9 mouse cellular contexts compared by ENCODE assay signal in the genomic region with DNA sequence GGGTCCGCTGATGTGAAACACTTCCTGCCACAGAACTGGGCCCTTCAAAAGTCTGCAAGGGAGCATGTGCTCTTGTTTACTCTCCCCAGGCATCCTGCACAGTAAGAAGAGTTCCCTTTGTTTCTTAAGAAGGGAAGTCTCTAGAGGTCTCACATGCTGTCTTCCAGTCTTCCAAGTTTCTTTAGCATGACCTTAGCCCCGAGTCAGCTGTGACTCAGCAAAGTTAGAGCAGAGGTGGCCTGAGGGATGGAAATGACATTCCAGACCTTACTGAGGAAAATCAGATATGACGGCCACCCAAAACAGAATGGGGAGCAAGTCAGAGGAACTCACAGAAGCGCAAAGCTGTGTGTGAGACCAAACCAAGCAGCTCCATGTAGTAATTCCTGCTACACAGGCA. TPM values are rescaled to one million over a fixed set of nuclear protein-coding genes. Genes with fewer than 3 reads are reported as not detected.
A peak's percentile ranks its signal among the peaks of the same experiment; 100 is the strongest.
DNase-seq lines count a peak whose midpoint lies in the region; ATAC-seq and TF ChIP-seq lines count a peak whose summit lies in the region.
"Had no signal": no experiment of that assay in that cellular context is flagged by ENCODE, and none has a peak within 500 bp of the region (broad histone marks: within the 10 kb centered on the region; RNA-seq: fewer than 3 reads in every experiment).

No protein-coding gene starts in this region.

- H3K27ac ChIP-seq in left cerebral cortex, adult 2 months, result peak overlapping the region; percentile 79
- peak overlapping the region; percentile 63 for H3K27ac ChIP-seq in embryonic facial prominence, embryonic 13.5 days
- peak overlapping the region; percentile 46; the same call in 1 of the 2 replicates for H3K27ac ChIP-seq in heart, postnatal 0 days (ENCODE audit: low read depth)
- H3K27ac ChIP-seq: neural tube, embryonic 12.5 days had no signal

- peaks cover 39% of the 10 kb centered on the region for H3K4me1 ChIP-seq in embryonic facial prominence, embryonic 13.5 days
- peaks cover 17% of the 10 kb centered on the region for H3K4me1 ChIP-seq in heart, postnatal 0 days (ENCODE audit: control insufficient read depth, insufficient read depth)

- ATAC-seq in embryonic facial prominence, embryonic 13.5 days (ENCODE audit: insufficient number of reproducible peaks, insufficient read depth, low FRiP score, low TSS enrichment, low read depth), result 0 out of 2 replicates have a peak, but pooled peaks have one; percentile 23
- ATAC-seq in heart, postnatal 0 days (ENCODE audit: insufficient read depth, low read depth), result peak; percentile 33
- ATAC-seq: Patski had no signal

- no peak overlapping the region for H3K4me3 ChIP-seq in left cerebral cortex, adult 2 months
- no peak overlapping the region for H3K4me3 ChIP-seq in embryonic facial prominence, embryonic 13.5 days
- no peak overlapping the region for H3K4me3 ChIP-seq in heart, postnatal 0 days (ENCODE audit: low read depth, low read length)
- no peak overlapping the region for H3K4me3 ChIP-seq in myocyte
- H3K4me3 ChIP-seq: neural tube, embryonic 12.5 days had no signal

- DNase-seq in left cerebral cortex, adult 2 months (ENCODE audit: extremely low spot score in 1 of 2, low spot score in 2 of 2), result no peak
- DNase-seq in left cerebral cortex, adult 18-20 months (ENCODE audit: low spot score in 2 of 2), result no peak
- DNase-seq in heart, postnatal 0 days (ENCODE audit: low spot score), result no peak
- no peak for DNase-seq in cerebellum, postnatal 14 days
- DNase-seq in thymus, postnatal 14 days, result no peak

- no peaks in the 10 kb centered on the region for H3K9me3 ChIP-seq in embryonic facial prominence, embryonic 13.5 days
- H3K9me3 ChIP-seq in heart, postnatal 0 days (replicated peaks; ENCODE audit: control insufficient read depth, low read length), result no peaks in the 10 kb centered on the region
- H3K9me3 ChIP-seq: neural tube, embryonic 12.5 days had no signal

- 25% methylated on average over 4 of the region's 4 CpGs for WGBS in embryonic facial prominence, embryonic 13.5 days
- WGBS in heart, postnatal 0 days, result 40% methylated on average over 4 of the region's 4 CpGs

- H3ac ChIP-seq in myocyte (ENCODE audit: control insufficient read depth, insufficient read length), result no peak overlapping the region

- TF ChIP-seq EP300 in heart, postnatal 0 days (IDR thresholded peaks at IDR 0.05; ENCODE audit: low read depth), result no peak

- peaks cover 11% of the 10 kb centered on the region for H3K36me3 ChIP-seq in embryonic facial prominence, embryonic 13.5 days
- H3K36me3 ChIP-seq in heart, postnatal 0 days (replicated peaks; ENCODE audit: control insufficient read depth, insufficient read depth, low read length), result 0 out of 2 replicates have a peak, but pooled peaks cover 4% of the 10 kb centered on the region
- no peaks in the 10 kb centered on the region for H3K36me3 ChIP-seq in myocyte (ENCODE audit: control insufficient read depth, insufficient read depth)

- no peak overlapping the region for H3K4me2 ChIP-seq in embryonic facial prominence, embryonic 13.5 days
- no peak overlapping the region for H3K4me2 ChIP-seq in heart, postnatal 0 days (ENCODE audit: low read depth, low read length)
- H3K4me2 ChIP-seq in myocyte (ENCODE audit: low read depth), result peak overlapping the region; percentile 94
- H3K4me2 ChIP-seq: neural tube, embryonic 12.5 days had no signal

- H3K27me3 ChIP-seq in embryonic facial prominence, embryonic 13.5 days, result no peaks in the 10 kb centered on the region
- H3K27me3 ChIP-seq in heart, postnatal 0 days (ENCODE audit: control insufficient read depth, insufficient read depth, low read length), result no peaks in the 10 kb centered on the region
- no peaks in the 10 kb centered on the region for H3K27me3 ChIP-seq in myocyte (ENCODE audit: control insufficient read depth, insufficient read depth, insufficient read length)
- H3K27me3 ChIP-seq: neural tube, embryonic 12.5 days; Patski had no signal

- intact Hi-C loops in left cerebral cortex, adult 2 months (cut with DNase I), result no loop called here

- TF ChIP-seq POLR2A in myocyte (IDR thresholded peaks at IDR 0.05; ENCODE audit: insufficient read length, low read depth), result no peak

- TF ChIP-seq CTCF in left cerebral cortex, adult 2 months (IDR thresholded peaks at IDR 0.05), result no peak
- no peak for TF ChIP-seq CTCF in heart, postnatal 0 days (IDR thresholded peaks at IDR 0.05; ENCODE audit: low read depth)

- H3K9ac ChIP-seq in embryonic facial prominence, embryonic 13.5 days, result no peak overlapping the region; the same call in 1 of the 2 replicates
- H3K9ac ChIP-seq in heart, postnatal 0 days (replicated peaks; ENCODE audit: low read depth, low read length), result no peak overlapping the region
- H3K9ac ChIP-seq: neural tube, embryonic 12.5 days had no signal

- peaks cover 86% of the 10 kb centered on the region for H3K79me2 ChIP-seq in myocyte (ENCODE audit: control insufficient read depth, insufficient read depth)

TF ChIP-seq in myocyte, 11 proteins besides CTCF, POLR2A, EP300 and RAD21:
- no peak for TF ChIP-seq TCF12 (IDR thresholded peaks at IDR 0.05; ENCODE audit: insufficient read depth, poor library complexity, severe bottlenecking)
- no peak for TF ChIP-seq E2F4 (IDR thresholded peaks at IDR 0.05; ENCODE audit: insufficient read depth)
- TF ChIP-seq SRF (IDR thresholded peaks at IDR 0.05; ENCODE audit: control insufficient read depth, insufficient read length, low read depth), result no peak
- TF ChIP-seq MAX (IDR thresholded peaks at IDR 0.05; ENCODE audit: low read depth), result no peak
- TF ChIP-seq MYOD1 (IDR thresholded peaks at IDR 0.05; ENCODE audit: control insufficient read depth in 1 of 3, insufficient read length in 2 of 3, low read depth in 2 of 3), result no peak
- no peak for TF ChIP-seq CEBPB (IDR thresholded peaks at IDR 0.05; ENCODE audit: insufficient read depth, poor library complexity, severe bottlenecking)
- TF ChIP-seq USF1 (IDR thresholded peaks at IDR 0.05; ENCODE audit: low read depth), result no peak
- TF ChIP-seq MYOG (IDR thresholded peaks at IDR 0.05; ENCODE audit: control insufficient read depth in 1 of 3, insufficient read depth in 1 of 3, insufficient read length in 2 of 3, low read depth in 2 of 3), result no peak
- TF ChIP-seq REST (IDR thresholded peaks at IDR 0.05; ENCODE audit: insufficient read depth, insufficient read length), result no peak
- no peak for TF ChIP-seq TCF3 (IDR thresholded peaks at IDR 0.05; ENCODE audit: insufficient read length, low read depth)
- no peak for TF ChIP-seq POLR2AphosphoS2 (IDR thresholded peaks at IDR 0.05; ENCODE audit: insufficient read length, low read depth)

RNA-seq across cellular contexts. Expression of a gene that starts 37.8 kb away (rescaled TPM):
- total RNA-seq in left cerebral cortex, adult 2 months (2021), result 10 to 100 TPM; 68.0 to 73.2 TPM
- 10 to 100 TPM; 58.4 to 60.6 TPM for total RNA-seq in left cerebral cortex, adult 18-20 months (2021)
- polyA plus RNA-seq in embryonic facial prominence, embryonic 13.5 days (2015; fragmentation: Nextera tagmentation; extraction: Ambion mirVana), result 11.6 and 12.7 TPM in 2 replicates
- 2.3 and 5.9 TPM in 2 replicates for total RNA-seq in heart, postnatal 0 days (2014; rRNA removed; ENCODE audit: low replicate concordance)
- 4.3 and 4.9 TPM in 2 replicates for polyA plus RNA-seq in heart, postnatal 0 days (2015; fragmentation: Nextera tagmentation; extraction: Ambion mirVana)
- 11.7 TPM for polyA plus RNA-seq in myocyte (2012; fragmentation: generic; extraction: Trizol)

RNA-seq across cellular contexts. Expression of a gene that starts 56.2 kb away (rescaled TPM):
- total RNA-seq in left cerebral cortex, adult 2 months (2021), result 10 to 100 TPM; 45.3 to 46.4 TPM
- 10 to 100 TPM; 38.8 to 47.7 TPM for total RNA-seq in left cerebral cortex, adult 18-20 months (2021)
- polyA plus RNA-seq in embryonic facial prominence, embryonic 13.5 days (2015; fragmentation: Nextera tagmentation; extraction: Ambion mirVana), result 43.4 and 43.8 TPM in 2 replicates
- total RNA-seq in heart, postnatal 0 days (2014; rRNA removed; ENCODE audit: low replicate concordance), result 28.1 and 32.7 TPM in 2 replicates
- 16.2 and 18.1 TPM in 2 replicates for polyA plus RNA-seq in heart, postnatal 0 days (2015; fragmentation: Nextera tagmentation; extraction: Ambion mirVana)
- polyA plus RNA-seq in myocyte (2012; fragmentation: generic; extraction: Trizol), result 30.1 TPM
